Mouse (Mus musculus) midbrain, embryonic 15.5 days (tissue): ENCODE data around the gene Abl2. TPM values are rescaled to one million over a fixed set of nuclear protein-coding genes. Genes with fewer than 3 reads are reported as not detected.
A peak's percentile ranks its signal among the peaks of the same experiment; 100 is the strongest.

Experiments used
- ATAC-seq: fragments of 200-750 bp; cut with Nextera tagmentation; replicated peaks from 2 replicates; pipeline ENCODE4 v1.8.0; 2017; ENCODE audit warnings: moderate TSS enrichment
- H3K27ac ChIP-seq: fragments of 300-500 bp; sonication (generic); 2 replicates; pipeline ENCODE4 v1.5.1; 2015; ENCODE audit warnings: mild to moderate bottlenecking, inconsistent platforms
- H3K27me3 ChIP-seq: fragments of 300-500 bp; sonication (generic); replicated peaks from 2 replicates; pipeline ENCODE4 v1.6.1; 2015; ENCODE audit warnings: inconsistent platforms
- H3K36me3 ChIP-seq: fragments of 300-500 bp; sonication (generic); replicated peaks from 2 replicates; pipeline ENCODE4 v1.6.1; 2015; ENCODE audit warnings: inconsistent platforms
- H3K4me1 ChIP-seq: fragments of 300-500 bp; sonication (generic); 2 replicates; pipeline ENCODE4 v1.6.1; 2015; ENCODE audit warnings: inconsistent platforms
- H3K4me2 ChIP-seq: fragments of 300-500 bp; sonication (generic); 2 replicates; pipeline ENCODE4 v1.6.1; 2015; ENCODE audit warnings: inconsistent platforms, mild to moderate bottlenecking, moderate library complexity
- H3K4me3 ChIP-seq: fragments of 300-500 bp; sonication (generic); 2 replicates; pipeline ENCODE4 v1.5.1; 2015; ENCODE audit warnings: mild to moderate bottlenecking, inconsistent platforms
- H3K9ac ChIP-seq: fragments of 300-500 bp; sonication (generic); 2 replicates; pipeline ENCODE4 v1.6.1; 2015; ENCODE audit warnings: mild to moderate bottlenecking, inconsistent platforms
- H3K9me3 ChIP-seq: fragments of 300-500 bp; sonication (generic); 2 replicates; pipeline ENCODE4 v1.6.1; 2016; ENCODE audit warnings: inconsistent platforms
- WGBS: fragments of 180-500 bp; shearing (Covaris S2); methylation state at CpG from one replicate; pipeline ENCODE4 v1.1.7; 2015; ENCODE audit warnings: mixed read lengths; 5-methylcytosine and 5-hydroxymethylcytosine counted together
- polyA plus RNA-seq: library from polyadenylated mRNA; unstranded; fragments of >200 nt; fragmentation: Nextera tagmentation; extraction: Ambion mirVana; gene quantifications from 2 replicates; pipeline ENCODE4 v1.2.1, GENCODE M21; 2015

The Abl2 gene
- polyA plus RNA-seq, 1 experiment from 2014 or later: 6.8 TPM

DNA sequence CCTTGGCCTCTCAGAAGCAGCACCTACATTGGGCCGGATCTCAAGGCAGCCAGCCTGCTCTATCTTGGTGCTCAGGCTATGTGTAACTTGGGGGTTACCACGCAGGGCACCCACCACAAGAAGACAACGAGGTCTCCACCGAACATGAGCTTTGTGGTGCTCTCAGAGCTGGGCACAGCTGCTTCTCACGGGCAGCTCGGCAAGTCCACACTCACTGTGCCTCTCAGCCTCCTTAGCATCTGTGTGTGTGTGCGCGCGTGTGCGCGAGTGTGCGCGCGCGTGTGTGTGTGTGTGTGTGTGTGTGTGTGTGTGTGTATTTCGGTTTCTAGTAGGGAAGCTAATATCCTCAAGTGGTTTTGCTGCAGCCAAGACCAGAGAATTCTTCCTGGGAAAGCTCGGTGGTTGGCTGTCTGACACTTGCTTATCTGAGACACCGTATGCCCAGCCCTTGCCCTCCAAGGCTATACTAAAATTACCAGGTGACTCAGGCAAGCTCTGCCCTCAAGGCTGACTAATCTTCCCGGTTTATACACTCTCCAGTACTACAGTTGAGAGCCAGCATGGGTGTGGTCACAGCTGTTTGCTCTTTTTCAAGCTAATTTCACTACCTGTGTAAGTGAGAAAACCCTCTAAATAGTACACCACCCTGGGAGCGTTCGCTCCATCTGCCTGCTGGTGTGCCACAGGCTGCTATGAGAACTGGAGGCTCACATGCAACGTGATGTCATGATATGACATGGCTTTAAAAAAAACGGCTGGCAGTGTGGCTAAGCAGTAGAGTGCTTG, 108.7 kb downstream of the Abl2 start:
- Histone ChIP-seq H3K27ac (no peak overlapping the region), H3K9me3 (no peaks in the 10 kb centered on the region), H3K9ac (no peak overlapping the region), H3K4me1 (no peaks in the 10 kb centered on the region), H3K27me3 (no peaks in the 10 kb centered on the region), H3K36me3 (no peaks in the 10 kb centered on the region), H3K4me3 (no peak overlapping the region), H3K4me2 (no peak overlapping the region)
- WGBS: 89% methylated on average over 23 of the region's 23 CpGs
- 0 out of 2 replicates have a peak, but pooled peaks have one; percentile 20 for ATAC-seq

GRCm38 (mm10) chr1:156668602-156669001, 110.0 kb downstream of the Abl2 start:
- H3K4me3 ChIP-seq: no peak overlapping the region
- 38% methylated on average over 5 of the region's 5 CpGs for WGBS
- no peak overlapping the region for H3K4me2 ChIP-seq
- H3K36me3 ChIP-seq: no peaks in the 10 kb centered on the region
- no peak overlapping the region for H3K9ac ChIP-seq
- ATAC-seq: no peak
- H3K9me3 ChIP-seq: no peaks in the 10 kb centered on the region
- no peaks in the 10 kb centered on the region for H3K27me3 ChIP-seq
- no peak overlapping the region for H3K27ac ChIP-seq
- peaks cover 6% of the 10 kb centered on the region for H3K4me1 ChIP-seq

- ATAC-seq: no peak
- Histone ChIP-seq H3K27ac (no peak overlapping the region), H3K4me3 (no peak overlapping the region), H3K27me3 (no peaks in the 10 kb centered on the region), H3K36me3 (no peaks in the 10 kb centered on the region), H3K9ac (no peak overlapping the region), H3K4me1 (peaks cover 14% of the 10 kb centered on the region), H3K9me3 (no peaks in the 10 kb centered on the region), H3K4me2 (no peak overlapping the region)
- WGBS: 40% methylated on average over 11 of the region's 11 CpGs
Observed at GRCm38 (mm10) chr1:156669208-156669983, 110.8 kb downstream of the Abl2 start.

GRCm38 (mm10) chr1:156671921-156672320, 113.3 kb downstream of the Abl2 start:
- H3K9ac ChIP-seq: no peak overlapping the region
- H3K4me2 ChIP-seq: no peak overlapping the region
- no peaks in the 10 kb centered on the region for H3K36me3 ChIP-seq
- H3K4me1 ChIP-seq: peaks cover 16% of the 10 kb centered on the region
- ATAC-seq: no peak
- no peak overlapping the region for H3K27ac ChIP-seq
- H3K4me3 ChIP-seq: no peak overlapping the region
- H3K27me3 ChIP-seq: no peaks in the 10 kb centered on the region
- H3K9me3 ChIP-seq: no peaks in the 10 kb centered on the region
- 96% methylated on average over 3 of the region's 3 CpGs for WGBS

DNA sequence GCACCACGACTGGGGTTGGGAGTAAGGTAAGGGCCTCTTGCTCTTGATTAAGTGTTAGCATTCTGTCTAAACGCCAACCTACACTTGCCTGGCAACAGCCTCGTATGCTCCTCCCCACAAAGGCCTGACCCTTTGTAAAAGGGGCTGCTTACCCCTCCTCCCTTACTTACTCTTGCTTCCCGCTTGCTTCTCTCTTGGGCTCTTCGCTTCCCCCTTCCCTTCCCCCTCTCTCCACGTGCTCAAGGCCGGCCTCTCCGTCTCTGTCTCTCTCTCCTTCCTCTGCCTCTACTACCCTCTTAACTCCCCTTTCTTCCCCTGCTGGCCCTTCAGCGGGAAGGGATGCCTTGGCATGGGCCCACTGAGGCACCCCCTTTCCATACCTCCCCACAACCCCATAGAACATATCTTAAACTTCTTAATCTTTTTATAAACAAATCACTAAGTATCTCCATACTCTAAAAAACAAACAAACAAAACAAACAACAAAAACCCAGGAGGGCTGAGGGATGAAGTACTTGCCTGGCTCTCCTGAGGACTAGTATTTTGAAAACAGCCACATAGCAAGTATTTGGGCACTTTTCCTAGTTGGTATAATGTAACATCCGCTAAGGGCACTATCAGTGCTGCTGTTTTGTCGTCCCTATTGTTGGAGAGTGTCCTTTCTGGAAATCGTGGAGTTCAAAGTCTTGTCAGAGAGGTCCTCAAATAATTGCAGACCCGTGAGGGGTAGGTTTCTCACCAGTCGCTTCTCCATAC, 114.3 kb downstream of the Abl2 start:
- Histone ChIP-seq H3K4me1 (peaks cover 16% of the 10 kb centered on the region), H3K9me3 (no peaks in the 10 kb centered on the region), H3K27me3 (no peaks in the 10 kb centered on the region), H3K36me3 (no peaks in the 10 kb centered on the region), H3K4me3 (peak overlapping the region; percentile 46), H3K27ac (no peak overlapping the region), H3K9ac (no peak overlapping the region), H3K4me2 (peak overlapping the region; percentile 93)
- 4% methylated on average over 14 of the region's 14 CpGs for WGBS
- ATAC-seq: no peak

- peak overlapping the region; percentile 45 for H3K9ac ChIP-seq
- H3K27me3 ChIP-seq: no peaks in the 10 kb centered on the region
- H3K36me3 ChIP-seq: no peaks in the 10 kb centered on the region
- peaks cover 16% of the 10 kb centered on the region for H3K4me1 ChIP-seq
- WGBS: 1% methylated on average over 29 of the region's 29 CpGs
- peak overlapping the region; percentile 46 for H3K4me3 ChIP-seq
- H3K4me2 ChIP-seq: peak overlapping the region; percentile 93
- H3K27ac ChIP-seq: no peak overlapping the region
- ATAC-seq: peak; percentile 69
- H3K9me3 ChIP-seq: no peaks in the 10 kb centered on the region
Observed at GRCm38 (mm10) chr1:156673476-156674194, 115.0 kb downstream of the Abl2 start.

DNA sequence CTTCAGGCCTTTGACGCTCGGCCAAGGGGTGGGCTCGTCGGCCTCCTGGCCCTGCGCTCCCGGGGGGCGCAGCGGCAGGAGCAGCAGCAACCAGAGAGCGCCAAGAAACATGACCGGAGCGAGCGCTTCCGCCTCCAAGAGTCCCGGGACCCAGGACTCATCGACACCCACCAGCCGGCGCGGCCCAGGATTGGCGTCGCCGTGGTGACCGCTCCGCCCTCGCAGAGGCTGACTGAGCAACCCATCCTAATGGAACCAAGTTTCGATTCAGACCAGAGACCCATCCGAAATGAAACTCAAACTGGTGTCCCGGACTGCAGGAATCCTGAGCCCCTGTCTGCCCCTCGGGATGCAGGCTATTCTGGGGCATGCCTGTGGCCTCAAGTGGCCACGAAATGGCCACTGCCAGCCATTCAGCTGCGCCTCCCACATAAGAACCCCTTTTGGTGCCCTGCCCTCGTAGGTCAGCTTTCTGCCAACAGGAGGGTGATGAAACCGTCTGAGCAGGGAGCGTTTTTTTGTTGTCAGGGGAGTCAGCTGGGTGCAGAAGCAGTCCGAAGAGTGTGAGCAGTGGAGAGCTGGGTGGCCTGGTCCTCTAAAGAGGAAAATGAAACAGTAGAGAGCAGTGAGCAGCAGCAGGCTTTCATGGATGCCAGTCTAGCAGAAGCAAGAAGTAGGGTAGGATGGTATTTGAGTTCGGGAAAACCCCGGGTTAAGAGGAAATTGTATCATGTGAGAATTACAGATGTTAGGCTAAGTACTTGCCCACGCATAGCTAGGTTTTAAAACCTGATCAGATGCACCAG, 115.8 kb downstream of the Abl2 start, which contains the start of gene Tor3a:
TSS of gene Tor3a (minus strand) at position 162 of the 806 bp plus-strand sequence.
- WGBS: 7% methylated on average over 37 of the region's 37 CpGs
- Histone ChIP-seq H3K4me1 (peaks cover 16% of the 10 kb centered on the region), H3K4me3 (peak within 1 kb of the TSS; percentile 46), H3K9ac (peak within 1 kb of the TSS; percentile 45), H3K36me3 (no peaks in the 10 kb centered on the region), H3K27ac (no peak within 1 kb of the TSS), H3K27me3 (no peaks in the 10 kb centered on the region), H3K4me2 (peak within 1 kb of the TSS; percentile 93), H3K9me3 (no peaks in the 10 kb centered on the region)
- ATAC-seq: peak; percentile 29; the same call in 1 of the 2 replicates

DNA sequence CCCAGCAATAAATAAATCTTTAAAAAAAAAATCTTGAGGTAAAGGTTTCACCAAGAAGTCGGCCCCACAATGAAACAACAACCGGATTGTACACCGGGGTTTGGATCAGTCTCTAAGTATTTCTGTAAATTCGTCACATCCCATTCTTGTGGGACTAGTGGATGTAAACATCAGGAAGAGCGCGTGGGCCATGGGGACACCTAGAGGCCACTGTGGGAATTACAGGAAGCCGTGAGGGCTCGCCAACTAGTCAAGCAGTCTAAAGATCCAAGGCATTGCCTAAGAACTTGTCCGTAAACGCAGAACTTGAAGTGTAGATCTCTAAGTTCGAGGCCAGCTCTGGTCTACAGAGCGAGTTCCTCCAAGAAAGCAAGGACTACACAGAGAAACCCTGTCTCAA, 117.6 kb downstream of the Abl2 start:
- WGBS: 36% methylated on average over 12 of the region's 12 CpGs
- Histone ChIP-seq H3K9ac (no peak overlapping the region), H3K36me3 (0 out of 2 replicates have a peak, but pooled peaks cover 5% of the 10 kb centered on the region), H3K27me3 (no peaks in the 10 kb centered on the region), H3K27ac (no peak overlapping the region), H3K4me2 (no peak overlapping the region), H3K9me3 (no peaks in the 10 kb centered on the region), H3K4me1 (peaks cover 16% of the 10 kb centered on the region), H3K4me3 (no peak overlapping the region)
- ATAC-seq: no peak

GRCm38 (mm10) chr1:156676596-156676995, 118.0 kb downstream of the Abl2 start:
- H3K4me3 ChIP-seq: no peak overlapping the region
- H3K9ac ChIP-seq: no peak overlapping the region
- WGBS: 83% methylated on average over 5 of the region's 5 CpGs
- H3K36me3 ChIP-seq: 0 out of 2 replicates have a peak, but pooled peaks cover 7% of the 10 kb centered on the region
- H3K27me3 ChIP-seq: no peaks in the 10 kb centered on the region
- no peak for ATAC-seq
- H3K4me1 ChIP-seq: peaks cover 16% of the 10 kb centered on the region
- no peak overlapping the region for H3K4me2 ChIP-seq
- no peak overlapping the region for H3K27ac ChIP-seq
- H3K9me3 ChIP-seq: no peaks in the 10 kb centered on the region

- Histone ChIP-seq H3K4me1 (peaks cover 16% of the 10 kb centered on the region), H3K9ac (no peak overlapping the region), H3K27ac (no peak overlapping the region), H3K27me3 (no peaks in the 10 kb centered on the region), H3K4me3 (no peak overlapping the region), H3K9me3 (no peaks in the 10 kb centered on the region), H3K4me2 (no peak overlapping the region), H3K36me3 (0 out of 2 replicates have a peak, but pooled peaks cover 7% of the 10 kb centered on the region)
- WGBS: 68% methylated on average over 3 of the region's 3 CpGs
- ATAC-seq: no peak
Observed at GRCm38 (mm10) chr1:156677230-156677629, 118.6 kb downstream of the Abl2 start.

GRCm38 (mm10) chr1:156679599-156679998, 121.0 kb downstream of the Abl2 start:
- ATAC-seq: no peak
- H3K27ac ChIP-seq: no peak overlapping the region
- peaks cover under 1% of the 10 kb centered on the region; the same call in 1 of the 2 replicates for H3K4me1 ChIP-seq
- H3K27me3 ChIP-seq: no peaks in the 10 kb centered on the region
- H3K9me3 ChIP-seq: no peaks in the 10 kb centered on the region
- no peak overlapping the region for H3K9ac ChIP-seq
- WGBS: 69% methylated on average over 9 of the region's 9 CpGs
- H3K4me3 ChIP-seq: no peak overlapping the region
- H3K4me2 ChIP-seq: no peak overlapping the region
- peaks cover 13% of the 10 kb centered on the region; the same call in 1 of the 2 replicates for H3K36me3 ChIP-seq
